Mouse (Mus musculus) bone marrow macrophage, adult 2 months (primary cell): ENCODE results near the gene Ppp1cb.

Experiments
- CTCF ChIP-seq: IDR thresholded peaks from 2 replicates; pipeline ENCODE4 v1.5.1; 2012; ENCODE audit warnings: low read depth, mild to moderate bottlenecking, low read length, moderate library complexity
- POLR2A ChIP-seq: IDR thresholded peaks from 2 replicates; pipeline ENCODE4 v1.6.1; 2012; ENCODE audit warnings: mild to moderate bottlenecking, low read depth, low read length, borderline replicate concordance

- TF ChIP-seq CTCF (no peak), POLR2A (no peak)
Measured at GRCm38 (mm10) chr5:32422081-32422589, 36.5 kb upstream of the Ppp1cb start.
